Mouse (Mus musculus): ENCODE results near the gene Zfp131. TPM values are rescaled to one million over a fixed set of nuclear protein-coding genes. Genes with fewer than 3 reads are reported as not detected.

The Zfp131 gene
- polyA plus RNA-seq, 1 experiment, result 3.6 TPM

DNA sequence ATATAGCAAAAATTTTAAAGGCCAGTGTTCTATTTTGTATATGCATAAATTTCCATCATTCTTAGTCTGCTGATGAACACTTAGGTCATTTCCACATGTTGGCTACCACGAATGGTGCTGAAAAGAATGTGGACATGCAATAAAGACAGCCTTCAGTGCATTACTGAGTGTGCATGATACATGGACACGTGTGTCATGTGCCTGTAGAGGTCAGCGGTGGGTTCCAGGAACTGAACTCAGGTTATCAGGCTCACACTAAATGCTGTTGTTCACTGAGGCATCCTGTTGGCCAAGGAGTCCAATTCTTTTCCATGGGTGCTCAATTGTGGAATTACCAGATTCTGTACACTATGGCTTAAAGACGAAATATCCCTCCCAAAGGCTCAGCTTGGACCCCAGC lies 7.1 kb downstream of the Zfp131 start:
- TF ChIP-seq CTCF (IDR thresholded peaks at IDR 0.05; ENCODE audit: extremely low read depth, insufficient read length, insufficient replicate concordance, low read depth, low read length) (no peak), POLR2A (IDR thresholded peaks at IDR 0.05; ENCODE audit: low read depth, low read length) (no peak)
- 80% methylated on average over 4 of the region's 4 CpGs for WGBS
- Histone ChIP-seq H3K4me3 (ENCODE audit: low read depth, low read length) (no peak overlapping the region), H3K4me1 (ENCODE audit: control insufficient read depth, insufficient read depth, insufficient read length, low read length) (no peaks in the 10 kb centered on the region), H3K36me3 (ENCODE audit: control insufficient read depth, insufficient read depth, low read length) (peaks cover 38% of the 10 kb centered on the region), H3K27me3 (ENCODE audit: control insufficient read depth, insufficient read depth, low read length) (no peaks in the 10 kb centered on the region), H3K27ac (ENCODE audit: insufficient read depth, low read depth, low read length) (no peak overlapping the region)

DNA sequence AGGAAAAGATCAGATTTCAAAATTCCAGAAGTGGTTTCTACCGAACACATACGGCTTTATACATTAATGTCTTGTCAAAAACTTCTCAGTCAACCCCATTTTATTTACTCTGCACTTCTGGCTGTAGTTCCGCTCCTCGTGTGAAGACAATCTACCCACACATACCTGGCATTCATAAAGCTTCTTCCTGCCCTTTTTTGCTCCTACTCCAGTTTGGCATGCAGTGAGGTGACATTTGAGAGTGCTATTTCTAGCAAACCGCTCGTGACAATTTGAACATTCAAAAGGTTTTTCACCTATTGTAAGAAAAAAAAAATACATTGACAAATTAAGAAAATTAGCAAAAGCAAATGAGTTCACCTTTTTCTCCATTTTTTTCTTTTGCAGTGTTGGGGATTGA lies 22.1 kb downstream of the Zfp131 start:
- H3K27ac ChIP-seq (ENCODE audit: insufficient read depth, low read depth, low read length), result no peak overlapping the region
- no peak overlapping the region for H3K4me3 ChIP-seq (ENCODE audit: low read depth, low read length)
- no peaks in the 10 kb centered on the region for H3K27me3 ChIP-seq (ENCODE audit: control insufficient read depth, insufficient read depth, low read length)
- 86% methylated on average over 6 of the region's 6 CpGs for WGBS
- H3K36me3 ChIP-seq (ENCODE audit: control insufficient read depth, insufficient read depth, low read length), result peaks cover 57% of the 10 kb centered on the region
- no peaks in the 10 kb centered on the region for H3K4me1 ChIP-seq (ENCODE audit: control insufficient read depth, insufficient read depth, insufficient read length, low read length)
- no peak for TF ChIP-seq POLR2A (IDR thresholded peaks at IDR 0.05; ENCODE audit: low read depth, low read length)
- TF ChIP-seq CTCF (IDR thresholded peaks at IDR 0.05; ENCODE audit: extremely low read depth, insufficient read length, insufficient replicate concordance, low read depth, low read length), result no peak

DNA sequence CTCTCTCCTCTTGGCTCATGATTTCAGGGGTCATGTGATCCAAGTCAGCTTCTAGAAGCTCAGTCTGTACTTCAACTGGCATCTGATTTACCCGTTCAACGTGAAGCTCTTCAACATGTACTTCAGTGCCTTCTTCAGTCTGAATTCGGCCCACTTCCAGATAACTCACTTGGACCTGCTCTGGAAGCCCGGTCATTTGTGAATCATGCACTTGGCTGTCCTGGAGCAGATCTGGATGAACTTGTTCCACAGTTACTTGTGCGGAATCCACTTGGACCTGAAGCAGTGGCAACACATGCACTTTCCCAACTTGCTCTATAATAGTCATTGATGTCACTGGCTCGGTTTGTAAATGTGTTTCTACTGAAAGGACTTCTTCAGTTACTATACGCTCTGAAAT lies 24.2 kb downstream of the Zfp131 start:
- Histone ChIP-seq H3K27me3 (ENCODE audit: control insufficient read depth, insufficient read depth, low read length) (no peaks in the 10 kb centered on the region), H3K4me3 (ENCODE audit: low read depth, low read length) (no peak overlapping the region), H3K36me3 (ENCODE audit: control insufficient read depth, insufficient read depth, low read length) (peaks cover 50% of the 10 kb centered on the region), H3K4me1 (ENCODE audit: control insufficient read depth, insufficient read depth, insufficient read length, low read length) (no peaks in the 10 kb centered on the region), H3K27ac (ENCODE audit: insufficient read depth, low read depth, low read length) (no peak overlapping the region)
- TF ChIP-seq POLR2A (IDR thresholded peaks at IDR 0.05; ENCODE audit: low read depth, low read length) (no peak), CTCF (IDR thresholded peaks at IDR 0.05; ENCODE audit: extremely low read depth, insufficient read length, insufficient replicate concordance, low read depth, low read length) (no peak)
- WGBS, result 91% methylated on average over 7 of the region's 7 CpGs

DNA sequence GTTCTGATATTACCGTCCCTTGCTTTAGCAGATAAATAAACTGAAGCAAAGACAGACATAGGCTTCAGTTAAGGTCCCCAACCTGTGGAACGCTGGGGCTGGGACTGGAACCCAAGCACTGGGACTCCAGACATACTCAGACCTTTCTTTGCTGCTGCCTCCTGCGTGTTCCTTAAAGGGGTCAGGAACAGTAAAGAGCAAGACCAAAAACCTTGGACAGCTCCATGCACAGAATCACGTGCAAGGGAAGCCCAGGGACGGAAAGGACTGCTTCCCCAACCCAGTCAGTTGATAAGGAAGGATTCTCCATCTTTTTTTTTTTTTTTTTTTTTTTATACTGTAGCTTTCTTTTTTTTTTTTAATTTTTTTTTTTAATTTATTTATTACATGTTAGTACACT lies 33.9 kb downstream of the Zfp131 start:
- Histone ChIP-seq H3K4me3 (ENCODE audit: low read depth, low read length) (no peak overlapping the region), H3K27ac (ENCODE audit: insufficient read depth, low read depth, low read length) (no peak overlapping the region), H3K27me3 (ENCODE audit: control insufficient read depth, insufficient read depth, low read length) (no peaks in the 10 kb centered on the region), H3K4me1 (ENCODE audit: control insufficient read depth, insufficient read depth, insufficient read length, low read length) (peaks cover 11% of the 10 kb centered on the region; the same call in 1 of the 2 replicates), H3K36me3 (ENCODE audit: control insufficient read depth, insufficient read depth, low read length) (peaks cover 9% of the 10 kb centered on the region; the same call in 1 of the 2 replicates)
- 64% methylated on average over 5 of the region's 5 CpGs for WGBS
- TF ChIP-seq POLR2A (IDR thresholded peaks at IDR 0.05; ENCODE audit: low read depth, low read length) (no peak), CTCF (IDR thresholded peaks at IDR 0.05; ENCODE audit: extremely low read depth, insufficient read length, insufficient replicate concordance, low read depth, low read length) (no peak)

DNA sequence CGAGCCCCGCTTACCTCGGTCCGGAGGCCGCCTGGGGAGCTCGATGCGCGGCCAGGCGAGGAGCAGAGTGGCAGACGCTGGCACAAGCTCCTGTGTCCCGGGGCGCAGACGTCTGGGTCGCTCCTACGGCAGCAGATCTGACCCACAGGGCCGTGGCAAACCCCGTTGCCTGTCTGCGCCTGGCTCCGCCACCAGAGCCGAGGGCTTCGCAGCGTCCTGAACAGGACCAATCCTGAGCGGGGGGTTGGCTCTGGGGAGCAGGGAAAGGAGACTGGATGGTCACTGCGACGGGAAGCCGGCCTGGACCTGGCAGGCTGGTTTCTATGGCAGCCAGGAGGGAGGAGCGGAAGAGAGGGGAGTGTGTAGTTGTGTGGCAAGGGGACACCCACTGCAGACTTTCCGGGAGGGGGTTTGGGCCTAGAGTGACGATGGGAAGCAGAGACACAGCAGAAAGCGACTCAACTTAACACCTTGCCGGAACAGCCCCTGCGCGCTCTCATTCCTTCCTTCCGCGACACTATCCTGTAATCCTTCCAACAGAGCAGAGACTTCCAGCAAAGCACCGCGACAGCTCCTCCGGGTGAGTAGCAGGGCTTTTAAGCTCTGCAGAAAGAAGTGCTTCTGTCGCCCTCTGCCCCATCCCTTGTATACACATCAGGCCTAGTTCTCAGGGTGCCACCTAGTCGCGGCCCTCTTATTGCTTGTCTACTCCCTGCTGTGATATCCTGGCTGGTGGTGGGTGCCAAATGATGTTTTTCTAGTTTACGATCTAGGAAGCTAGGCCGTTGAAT lies 34.8 kb downstream of the Zfp131 start, which contains the start of gene Nim1k:
Gene Nim1k (minus strand): TSS at position 202 of the 791 bp plus-strand sequence.
- peak within 1 kb of the TSS; percentile 13; the same call in 1 of the 2 replicates for H3K27ac ChIP-seq (ENCODE audit: insufficient read depth, low read depth, low read length)
- H3K27me3 ChIP-seq (ENCODE audit: control insufficient read depth, insufficient read depth, low read length), result no peaks in the 10 kb centered on the region
- H3K4me1 ChIP-seq (ENCODE audit: control insufficient read depth, insufficient read depth, insufficient read length, low read length), result peaks cover 11% of the 10 kb centered on the region; the same call in 1 of the 2 replicates
- peaks cover 2% of the 10 kb centered on the region; the same call in 1 of the 2 replicates for H3K36me3 ChIP-seq (ENCODE audit: control insufficient read depth, insufficient read depth, low read length)
- TF ChIP-seq POLR2A (IDR thresholded peaks at IDR 0.05; ENCODE audit: low read depth, low read length) (no peak), CTCF (IDR thresholded peaks at IDR 0.05; ENCODE audit: extremely low read depth, insufficient read length, insufficient replicate concordance, low read depth, low read length) (no peak)
- H3K4me3 ChIP-seq (ENCODE audit: low read depth, low read length), result peak within 1 kb of the TSS; percentile 65
- WGBS, result 2% methylated on average over 43 of the region's 43 CpGs

DNA sequence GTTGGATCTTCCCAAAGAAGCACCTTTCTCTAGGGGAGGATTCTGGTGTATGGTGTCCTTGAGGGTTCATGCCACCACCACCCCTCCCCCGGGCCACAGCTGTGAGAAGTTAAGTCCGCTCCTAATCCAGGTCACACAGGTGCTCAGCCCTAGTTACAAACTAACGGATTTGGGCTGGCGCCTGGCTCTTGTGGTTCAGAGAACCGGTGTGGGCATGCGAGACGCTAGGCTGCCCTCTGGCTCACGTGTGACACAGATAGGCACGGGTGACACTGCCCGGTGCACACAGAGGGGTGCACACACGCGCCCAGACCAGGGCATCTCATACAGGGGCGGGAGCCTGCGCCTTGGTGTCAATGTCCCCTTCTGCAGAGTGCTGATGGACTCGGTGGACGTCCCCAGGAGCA lies 35.5 kb downstream of the Zfp131 start:
- peaks cover 11% of the 10 kb centered on the region; the same call in 1 of the 2 replicates for H3K4me1 ChIP-seq (ENCODE audit: control insufficient read depth, insufficient read depth, insufficient read length, low read length)
- 0 out of 2 replicates have a peak, but pooled peaks cover under 1% of the 10 kb centered on the region for H3K36me3 ChIP-seq (ENCODE audit: control insufficient read depth, insufficient read depth, low read length)
- TF ChIP-seq CTCF (IDR thresholded peaks at IDR 0.05; ENCODE audit: extremely low read depth, insufficient read length, insufficient replicate concordance, low read depth, low read length), result no peak
- TF ChIP-seq POLR2A (IDR thresholded peaks at IDR 0.05; ENCODE audit: low read depth, low read length), result no peak
- 3% methylated on average over 16 of the region's 16 CpGs for WGBS
- no peaks in the 10 kb centered on the region for H3K27me3 ChIP-seq (ENCODE audit: control insufficient read depth, insufficient read depth, low read length)
- H3K4me3 ChIP-seq (ENCODE audit: low read depth, low read length), result peak overlapping the region; percentile 65
- peak overlapping the region; percentile 13; the same call in 1 of the 2 replicates for H3K27ac ChIP-seq (ENCODE audit: insufficient read depth, low read depth, low read length)

DNA sequence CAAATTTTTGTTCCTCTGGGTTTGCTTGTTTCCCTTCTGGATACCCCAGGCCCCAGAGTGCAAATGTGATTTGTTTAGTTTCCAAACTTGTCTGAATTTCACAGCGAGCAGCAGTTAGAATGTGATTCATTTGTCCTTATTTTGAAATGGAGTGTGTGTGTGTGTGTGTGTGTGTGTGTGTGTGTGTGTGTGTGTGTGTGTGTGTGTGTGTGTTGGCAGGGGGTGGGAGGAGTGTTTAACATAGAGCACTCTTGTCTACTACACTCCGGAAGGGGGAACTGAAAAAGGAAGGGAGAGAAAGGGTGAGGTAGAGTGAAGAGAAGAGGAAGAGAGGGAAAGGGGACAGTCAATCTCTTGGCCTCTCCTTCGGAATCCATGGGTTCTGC lies 36.1 kb downstream of the Zfp131 start:
- WGBS, result 61% methylated on average over 3 of the region's 3 CpGs

More for the DNA sequence above, 36.1 kb downstream of the Zfp131 start:
- no peak overlapping the region for H3K27ac ChIP-seq (ENCODE audit: insufficient read depth, low read depth, low read length)
- peaks cover 11% of the 10 kb centered on the region; the same call in 1 of the 2 replicates for H3K4me1 ChIP-seq (ENCODE audit: control insufficient read depth, insufficient read depth, insufficient read length, low read length)
- TF ChIP-seq CTCF (IDR thresholded peaks at IDR 0.05; ENCODE audit: extremely low read depth, insufficient read length, insufficient replicate concordance, low read depth, low read length), result no peak
- no peak for TF ChIP-seq POLR2A (IDR thresholded peaks at IDR 0.05; ENCODE audit: low read depth, low read length)
- no peak overlapping the region for H3K4me3 ChIP-seq (ENCODE audit: low read depth, low read length)
- no peaks in the 10 kb centered on the region for H3K36me3 ChIP-seq (ENCODE audit: control insufficient read depth, insufficient read depth, low read length)
- no peaks in the 10 kb centered on the region for H3K27me3 ChIP-seq (ENCODE audit: control insufficient read depth, insufficient read depth, low read length)
